Mouse (Mus musculus) kidney, adult 2 months (tissue): Measurements from ENCODE around the gene Heatr6.

Experiments
- CTCF ChIP-seq: fragments of 200-500 bp; conservative IDR thresholded peaks from 2 replicates; pipeline ENCODE4 v1.5.1; 2011; ENCODE audit warnings: low read depth, mild to moderate bottlenecking, control low read depth, low read length, moderate library complexity, mixed read lengths; ENCODE audit not compliant: insufficient read depth, insufficient read length
- POLR2A ChIP-seq: fragments of 200-500 bp; IDR thresholded peaks from one replicate; pipeline ENCODE4 v1.6.1; 2011; ENCODE audit warnings: low read depth, low read length, control low read depth

- TF ChIP-seq CTCF (no peak), POLR2A (no peak)
Measured at GRCm38 (mm10) chr11:83720766-83721165, 32.7 kb upstream of the Heatr6 start.
